10 mouse cellular contexts compared by ENCODE assay signal in the genomic region with DNA sequence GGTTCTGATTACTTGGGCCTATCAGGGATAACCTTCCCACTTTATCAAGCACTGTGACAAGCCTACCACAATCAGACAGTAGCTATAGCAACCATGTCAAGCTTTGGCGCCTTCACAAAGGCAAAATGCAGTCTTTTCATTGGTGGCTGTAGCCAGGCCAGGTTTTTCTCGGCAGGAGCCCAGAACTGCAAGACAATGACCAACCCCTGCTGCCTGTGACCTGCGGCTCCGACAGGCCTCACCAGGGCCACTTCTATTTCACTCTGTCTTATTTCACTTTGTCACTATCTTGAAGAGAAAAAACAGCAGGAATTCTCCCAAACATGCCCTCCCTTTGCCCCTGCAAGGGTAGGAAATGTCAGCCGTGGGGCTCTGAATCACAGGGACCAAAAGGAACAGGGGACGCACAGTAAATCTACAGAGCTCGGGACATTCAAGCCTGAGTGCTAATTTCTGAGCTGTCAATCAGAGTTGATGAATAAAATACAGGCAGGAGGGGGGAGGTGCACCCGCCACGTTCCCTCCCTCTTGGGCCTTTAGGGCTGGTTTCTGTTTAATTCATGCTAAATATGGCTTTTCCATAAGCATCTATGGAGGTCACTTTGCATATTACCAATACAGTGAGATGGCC.
DNase-seq lines count a peak whose midpoint lies in the region; ATAC-seq and TF ChIP-seq lines count a peak whose summit lies in the region.
"Had no signal": no experiment of that assay in that cellular context is flagged by ENCODE, and none has a peak within 500 bp of the region (broad histone marks: within the 10 kb centered on the region; RNA-seq: fewer than 3 reads in every experiment).

No protein-coding gene starts in this region.

- no peak overlapping the region for H3K4me2 ChIP-seq in kidney, embryonic 16.5 days (replicated peaks; ENCODE audit: low read depth, low read length)
- H3K4me2 ChIP-seq in hindbrain, postnatal 0 days (ENCODE audit: low read depth, low read length) = peak overlapping the region; percentile 33
- H3K4me2 ChIP-seq in stomach, embryonic 15.5 days = no peak overlapping the region

- H3K27me3 ChIP-seq in kidney, embryonic 16.5 days (ENCODE audit: insufficient read depth, low read length) = no peaks in the 10 kb centered on the region
- H3K27me3 ChIP-seq in embryonic facial prominence, embryonic 10.5 days (replicated peaks; ENCODE audit: low read depth, poor library complexity, severe bottlenecking) = 0 out of 2 replicates have a peak, but pooled peaks cover 3% of the 10 kb centered on the region
- no peaks in the 10 kb centered on the region for H3K27me3 ChIP-seq in hindbrain, postnatal 0 days (ENCODE audit: insufficient read depth, low read length)
- no peaks in the 10 kb centered on the region for H3K27me3 ChIP-seq in stomach, embryonic 15.5 days (replicated peaks)

- no peak overlapping the region for H3K9ac ChIP-seq in kidney, embryonic 16.5 days (replicated peaks; ENCODE audit: low read length)
- H3K9ac ChIP-seq in hindbrain, postnatal 0 days (replicated peaks; ENCODE audit: low read length) = no peak overlapping the region
- H3K9ac ChIP-seq in stomach, embryonic 15.5 days = no peak overlapping the region

- no peak for DNase-seq in kidney, adult 11 months
- peak; percentile 85 for DNase-seq in brain, adult 2 months (ENCODE audit: low read depth, low spot score)
- DNase-seq in embryonic facial prominence, embryonic 10.5 days (ENCODE audit: low spot score) = peak; percentile 63
- peak; percentile 80 for DNase-seq in hindbrain, postnatal 0 days (ENCODE audit: low spot score)
- DNase-seq in urinary bladder, adult 2 months (ENCODE audit: low spot score) = no peak

- peaks cover 3% of the 10 kb centered on the region; the same call in 1 of the 2 replicates for H3K9me3 ChIP-seq in kidney, embryonic 16.5 days (ENCODE audit: low read length)
- no peaks in the 10 kb centered on the region for H3K9me3 ChIP-seq in embryonic facial prominence, embryonic 10.5 days
- no peaks in the 10 kb centered on the region for H3K9me3 ChIP-seq in hindbrain, postnatal 0 days (ENCODE audit: low read length)
- H3K9me3 ChIP-seq in stomach, embryonic 15.5 days = no peaks in the 10 kb centered on the region

- peak; percentile 66 for ATAC-seq in kidney, embryonic 16.5 days (ENCODE audit: low FRiP score, low TSS enrichment)
- peak; percentile 89 for ATAC-seq in hindbrain, postnatal 0 days
- ATAC-seq in stomach, embryonic 15.5 days (ENCODE audit: insufficient read depth, low FRiP score, low read depth) = peak; percentile 85; the same call in 1 of the 2 replicates
- no peak for ATAC-seq in erythroid progenitor cell, adult 5-6 weeks (replicated peaks; ENCODE audit: low FRiP score, poor library complexity, severe bottlenecking)
- ATAC-seq: Patski had no signal

- WGBS in kidney, embryonic 16.5 days = 15% methylated on average over 9 of the region's 9 CpGs
- 11% methylated on average over 9 of the region's 9 CpGs for WGBS in embryonic facial prominence, embryonic 10.5 days
- 4% methylated on average over 9 of the region's 9 CpGs for WGBS in hindbrain, postnatal 0 days
- WGBS in stomach, embryonic 15.5 days = 24% methylated on average over 9 of the region's 9 CpGs

- H3K4me1 ChIP-seq in kidney, embryonic 16.5 days (ENCODE audit: insufficient read depth, low read length) = peaks cover 13% of the 10 kb centered on the region
- H3K4me1 ChIP-seq in embryonic facial prominence, embryonic 10.5 days = peaks cover 21% of the 10 kb centered on the region
- H3K4me1 ChIP-seq in hindbrain, postnatal 0 days (ENCODE audit: insufficient read depth, low read length) = peaks cover 12% of the 10 kb centered on the region
- H3K4me1 ChIP-seq in stomach, embryonic 15.5 days = 0 out of 2 replicates have a peak, but pooled peaks cover 4% of the 10 kb centered on the region

- no peak overlapping the region for H3K4me3 ChIP-seq in kidney, embryonic 16.5 days (ENCODE audit: low read length)
- peak overlapping the region; percentile 11; the same call in 1 of the 2 replicates for H3K4me3 ChIP-seq in embryonic facial prominence, embryonic 10.5 days
- no peak overlapping the region for H3K4me3 ChIP-seq in hindbrain, postnatal 0 days (ENCODE audit: low read length)
- H3K4me3 ChIP-seq in stomach, embryonic 15.5 days (replicated peaks) = no peak overlapping the region
- H3K4me3 ChIP-seq: heart, adult 2 months had no signal

- H3K36me3 ChIP-seq in kidney, embryonic 16.5 days (ENCODE audit: insufficient read depth, low read length) = no peaks in the 10 kb centered on the region
- H3K36me3 ChIP-seq in embryonic facial prominence, embryonic 10.5 days (replicated peaks) = no peaks in the 10 kb centered on the region
- H3K36me3 ChIP-seq in hindbrain, postnatal 0 days (ENCODE audit: insufficient read depth, low read length) = no peaks in the 10 kb centered on the region
- H3K36me3 ChIP-seq in stomach, embryonic 15.5 days = no peaks in the 10 kb centered on the region

- peak overlapping the region; percentile 34; the same call in 1 of the 2 replicates for H3K27ac ChIP-seq in kidney, embryonic 16.5 days (ENCODE audit: low read length)
- H3K27ac ChIP-seq in embryonic facial prominence, embryonic 10.5 days (replicated peaks) = peak overlapping the region; percentile 73
- peak overlapping the region; percentile 56 for H3K27ac ChIP-seq in hindbrain, postnatal 0 days
- 0 out of 2 replicates have a peak overlapping the region, but pooled peaks have one; percentile 33 for H3K27ac ChIP-seq in stomach, embryonic 15.5 days
- H3K27ac ChIP-seq: heart, adult 2 months had no signal

- TF ChIP-seq CTCF in hindbrain, postnatal 0 days (IDR thresholded peaks at IDR 0.05; ENCODE audit: low read depth) = no peak

Comparison
In these comparisons a context has a peak if more than half of its experiments do, and no peak if none do; other contexts are left out.
1. DNase-seq: peak in brain, adult 2 months (single experiment), embryonic facial prominence, embryonic 10.5 days (single experiment) and hindbrain, postnatal 0 days (single experiment); none in kidney, adult 11 months (single experiment) and urinary bladder, adult 2 months (single experiment).
2. Peak in every context shown above with its lines, with median percentiles within 50 percentile points of each other: H3K27ac ChIP-seq.